Mouse (Mus musculus) heart, embryonic 11.5 days (tissue): ENCODE measurements around the gene Dusp13. TPM values are rescaled to one million over a fixed set of nuclear protein-coding genes. Genes with fewer than 3 reads are reported as not detected.

Experiments
- ATAC-seq: fragments of 200-750 bp; cut with Nextera tagmentation; replicated peaks from 2 replicates; pipeline ENCODE4 v1.8.0; 2017; ENCODE audit warnings: moderate library complexity; ENCODE audit not compliant: insufficient number of reproducible peaks, low FRiP score, low TSS enrichment
- H3K27ac ChIP-seq: fragments of 300-500 bp; sonication (generic); 2 replicates; pipeline ENCODE4 v1.5.1; 2014; ENCODE audit warnings: mild to moderate bottlenecking, low read depth, low read length
- H3K27me3 ChIP-seq: fragments of 300-500 bp; sonication (generic); 2 replicates; pipeline ENCODE4 v1.6.1; 2014; ENCODE audit warnings: mild to moderate bottlenecking, low read length, mixed read lengths; ENCODE audit not compliant: control insufficient read depth, insufficient read depth
- H3K36me3 ChIP-seq: fragments of 300-500 bp; sonication (generic); 2 replicates; pipeline ENCODE4 v1.6.1; 2014; ENCODE audit warnings: mild to moderate bottlenecking, low read length, moderate library complexity, mixed read lengths; ENCODE audit not compliant: control insufficient read depth, insufficient read depth
- H3K4me1 ChIP-seq: fragments of 300-500 bp; sonication (generic); 2 replicates; pipeline ENCODE4 v1.6.1; 2014; ENCODE audit warnings: low read length; ENCODE audit not compliant: control insufficient read depth, insufficient read depth
- H3K4me2 ChIP-seq: fragments of 300-500 bp; sonication (generic); 2 replicates; pipeline ENCODE4 v1.6.1; 2014; ENCODE audit warnings: mild to moderate bottlenecking, moderate library complexity
- H3K4me3 ChIP-seq: fragments of 300-500 bp; sonication (generic); 2 replicates; pipeline ENCODE4 v1.5.1; 2014; ENCODE audit warnings: low read depth, low read length
- H3K9ac ChIP-seq: fragments of 300-500 bp; sonication (generic); 2 replicates; pipeline ENCODE4 v1.6.1; 2014; ENCODE audit warnings: mild to moderate bottlenecking, low read depth, low read length, moderate library complexity
- H3K9me3 ChIP-seq: fragments of 300-500 bp; sonication (generic); replicated peaks from 2 replicates; pipeline ENCODE4 v1.6.1; 2016; ENCODE audit warnings: low read length; ENCODE audit not compliant: control insufficient read depth
- WGBS: fragments of 180-500 bp; shearing (Covaris S2); extraction: QIAGEN DNeasy Blood & Tissue Kit; methylation state at CpG from one replicate; pipeline ENCODE4 v1.1.7; 2014; ENCODE audit not compliant: insufficient replicate concordance; 5-methylcytosine and 5-hydroxymethylcytosine counted together
- polyA plus RNA-seq: library from polyadenylated mRNA; unstranded; fragments of >200 nt; fragmentation: Nextera tagmentation; extraction: Ambion mirVana; gene quantifications from 2 replicates; pipeline ENCODE4 v1.2.1, GENCODE M21; 2014

Dusp13 gene
- polyA plus RNA-seq, 1 experiment from 2014 or later: not detected

DNA sequence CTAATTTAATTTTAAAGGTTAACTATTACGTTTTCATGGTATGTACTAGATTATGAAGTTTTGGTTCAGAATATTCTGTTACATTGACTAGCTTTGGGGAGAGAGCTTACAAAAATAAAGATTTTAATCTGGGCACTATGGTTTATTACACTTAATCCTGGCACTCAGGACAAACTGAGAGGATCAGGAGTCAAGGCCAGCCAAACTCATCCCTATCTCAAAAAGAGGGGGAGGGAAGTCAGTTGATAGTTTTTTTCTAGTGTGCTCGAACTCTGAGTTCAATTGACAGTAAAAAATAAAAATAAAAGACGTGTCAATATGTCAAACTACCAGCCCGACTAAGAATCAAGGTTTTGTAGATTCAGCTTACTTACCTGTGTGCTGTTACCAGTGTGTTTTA is 2.4 kb upstream of the Dusp13 start:
- H3K36me3 ChIP-seq: no peaks in the 10 kb centered on the region
- no peak overlapping the region for H3K9ac ChIP-seq
- 77% methylated on average over 4 of the region's 4 CpGs for WGBS
- no peaks in the 10 kb centered on the region for H3K9me3 ChIP-seq
- no peaks in the 10 kb centered on the region for H3K27me3 ChIP-seq
- no peak overlapping the region for H3K4me2 ChIP-seq
- H3K4me3 ChIP-seq: no peak overlapping the region
- no peak for ATAC-seq
- no peak overlapping the region for H3K27ac ChIP-seq
- peaks cover 7% of the 10 kb centered on the region; the same call in 1 of the 2 replicates for H3K4me1 ChIP-seq

- ATAC-seq: no peak
- Histone ChIP-seq H3K27me3 (no peaks in the 10 kb centered on the region), H3K4me2 (no peak overlapping the region), H3K4me3 (no peak overlapping the region), H3K36me3 (no peaks in the 10 kb centered on the region), H3K9me3 (no peaks in the 10 kb centered on the region), H3K9ac (no peak overlapping the region), H3K27ac (no peak overlapping the region), H3K4me1 (peaks cover 7% of the 10 kb centered on the region; the same call in 1 of the 2 replicates)
- 87% methylated on average over 3 of the region's 3 CpGs for WGBS
These were observed 1.4 kb upstream of the Dusp13 start for GRCm38 (mm10) chr14:21752411-21752810.

- peak within 1 kb of the TSS; percentile 84 for H3K4me3 ChIP-seq
- ATAC-seq: peak; percentile 85
- no peaks in the 10 kb centered on the region for H3K9me3 ChIP-seq
- WGBS: 7% methylated on average over 46 of the region's 52 CpGs
- peak within 1 kb of the TSS; percentile 82 for H3K4me2 ChIP-seq
- H3K9ac ChIP-seq: peak within 1 kb of the TSS; percentile 83
- H3K27me3 ChIP-seq: no peaks in the 10 kb centered on the region
- peak within 1 kb of the TSS; percentile 71 for H3K27ac ChIP-seq
- peaks cover 7% of the 10 kb centered on the region; the same call in 1 of the 2 replicates for H3K4me1 ChIP-seq
- H3K36me3 ChIP-seq: no peaks in the 10 kb centered on the region
These were observed 737 bp downstream of the Dusp13 start, which contains the start of gene Samd8 for GRCm38 (mm10) chr14:21750008-21750880. Gene Samd8, plus strand, starts transcription at chr14:21750531.

GRCm38 (mm10) chr14:21748142-21748870 is 2.7 kb downstream of the Dusp13 start:
- H3K27ac ChIP-seq: no peak overlapping the region
- no peak overlapping the region for H3K4me2 ChIP-seq
- 36% methylated on average over 15 of the region's 15 CpGs for WGBS
- no peak overlapping the region for H3K9ac ChIP-seq
- no peak overlapping the region for H3K4me3 ChIP-seq
- peaks cover 7% of the 10 kb centered on the region; the same call in 1 of the 2 replicates for H3K4me1 ChIP-seq
- ATAC-seq: no peak
- H3K27me3 ChIP-seq: peaks cover 3% of the 10 kb centered on the region; the same call in 1 of the 2 replicates
- H3K36me3 ChIP-seq: no peaks in the 10 kb centered on the region
- no peaks in the 10 kb centered on the region for H3K9me3 ChIP-seq

DNA sequence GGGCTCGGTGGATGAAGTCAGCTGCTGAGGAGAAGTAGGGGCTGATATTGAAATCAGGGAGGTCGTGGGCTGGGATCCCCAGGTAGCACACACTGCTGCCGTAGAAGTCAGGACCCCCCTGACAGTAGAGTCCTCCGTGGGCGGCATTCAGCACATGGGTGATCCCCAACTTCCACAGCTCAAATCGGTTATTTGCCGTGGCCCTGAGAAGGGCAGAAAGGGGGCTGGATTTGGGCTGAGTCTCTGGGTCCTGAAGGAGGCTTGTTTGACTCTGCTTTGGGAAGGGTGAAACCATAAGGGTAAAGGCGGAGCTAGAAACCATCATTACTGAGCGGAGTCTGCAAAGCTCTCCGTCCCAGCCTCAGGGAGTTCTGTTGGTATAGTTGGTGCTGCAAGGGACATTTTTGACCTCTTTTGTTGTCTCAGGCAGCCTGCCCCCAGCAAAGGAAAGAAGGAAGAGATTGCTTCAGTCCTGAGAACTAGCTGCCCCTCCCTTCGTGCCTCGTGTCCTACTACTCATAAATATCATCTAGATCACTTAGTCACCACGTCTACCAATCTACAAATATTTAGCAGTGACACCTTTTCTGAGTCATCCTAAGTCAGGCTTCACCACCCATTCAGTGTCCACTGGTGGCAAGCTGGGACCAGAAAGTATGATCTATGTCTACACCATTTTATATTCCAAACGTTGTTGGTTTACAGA is 3.4 kb downstream of the Dusp13 start:
- Histone ChIP-seq H3K27me3 (peaks cover 5% of the 10 kb centered on the region; the same call in 1 of the 2 replicates), H3K9me3 (no peaks in the 10 kb centered on the region), H3K4me1 (peaks cover 7% of the 10 kb centered on the region; the same call in 1 of the 2 replicates), H3K9ac (no peak overlapping the region), H3K36me3 (no peaks in the 10 kb centered on the region), H3K27ac (no peak overlapping the region), H3K4me2 (no peak overlapping the region), H3K4me3 (no peak overlapping the region)
- 70% methylated on average over 14 of the region's 14 CpGs for WGBS
- no peak for ATAC-seq

DNA sequence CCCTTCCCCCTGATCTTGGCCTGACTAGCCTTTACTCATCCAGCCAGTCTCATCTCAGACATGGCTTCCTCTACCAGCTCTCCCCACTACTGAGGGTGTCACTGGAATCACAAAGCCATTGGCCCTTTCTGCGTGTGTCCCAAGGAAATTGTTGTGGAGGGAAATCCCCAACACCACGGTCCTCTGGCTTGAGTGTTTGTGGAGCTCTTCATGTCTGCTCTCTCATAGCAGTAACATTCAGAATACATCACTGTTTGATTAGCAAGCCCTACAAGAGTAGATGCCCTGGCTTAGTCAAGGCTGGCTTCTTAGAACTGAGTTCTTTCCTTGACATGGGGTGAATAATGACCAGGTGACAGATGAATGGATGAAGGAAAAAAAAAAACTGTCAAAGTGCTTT is 4.1 kb downstream of the Dusp13 start:
- peaks cover 5% of the 10 kb centered on the region; the same call in 1 of the 2 replicates for H3K27me3 ChIP-seq
- no peaks in the 10 kb centered on the region for H3K36me3 ChIP-seq
- ATAC-seq: no peak
- WGBS: 77% methylated on average over 2 of the region's 2 CpGs
- no peak overlapping the region for H3K27ac ChIP-seq
- no peak overlapping the region for H3K9ac ChIP-seq
- H3K4me1 ChIP-seq: peaks cover 4% of the 10 kb centered on the region; the same call in 1 of the 2 replicates
- H3K4me3 ChIP-seq: no peak overlapping the region
- no peak overlapping the region for H3K4me2 ChIP-seq
- no peaks in the 10 kb centered on the region for H3K9me3 ChIP-seq

DNA sequence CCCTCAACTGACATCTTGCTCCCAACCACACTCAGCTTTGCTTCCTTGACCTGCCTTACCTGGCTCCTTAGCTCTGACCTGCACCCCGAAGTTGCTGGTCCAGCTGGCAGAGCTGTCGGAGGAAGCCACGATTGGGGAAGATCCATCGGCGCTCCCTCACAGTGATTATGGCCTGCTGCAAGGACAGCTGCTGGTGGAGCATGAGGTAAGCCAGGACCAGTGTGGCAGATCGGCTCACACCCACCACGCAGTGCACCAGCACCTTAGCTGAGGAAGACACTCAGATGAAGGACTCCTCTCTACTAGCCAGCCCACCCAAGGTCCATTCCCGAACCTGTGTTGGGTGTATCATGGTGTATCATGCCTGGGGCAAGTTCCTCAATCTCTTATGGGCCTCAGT is 4.7 kb downstream of the Dusp13 start:
- Histone ChIP-seq H3K27ac (no peak overlapping the region), H3K9me3 (no peaks in the 10 kb centered on the region), H3K4me1 (no peaks in the 10 kb centered on the region), H3K36me3 (no peaks in the 10 kb centered on the region), H3K4me2 (no peak overlapping the region), H3K4me3 (no peak overlapping the region), H3K27me3 (peaks cover 5% of the 10 kb centered on the region; the same call in 1 of the 2 replicates), H3K9ac (no peak overlapping the region)
- 80% methylated on average over 8 of the region's 8 CpGs for WGBS
- ATAC-seq: no peak

- Histone ChIP-seq H3K27ac (no peak overlapping the region), H3K4me3 (no peak overlapping the region), H3K9ac (no peak overlapping the region), H3K27me3 (peaks cover 5% of the 10 kb centered on the region; the same call in 1 of the 2 replicates), H3K4me1 (no peaks in the 10 kb centered on the region), H3K4me2 (no peak overlapping the region), H3K36me3 (no peaks in the 10 kb centered on the region), H3K9me3 (no peaks in the 10 kb centered on the region)
- 67% methylated on average over 5 of the region's 5 CpGs for WGBS
- no peak for ATAC-seq
These were observed 5.8 kb downstream of the Dusp13 start for GRCm38 (mm10) chr14:21745149-21745548.
